Mouse (Mus musculus): ENCODE measurements around the gene Mrps7.

- no peak for TF ChIP-seq CTCF (IDR thresholded peaks at IDR 0.05; ENCODE audit: insufficient read depth, low read depth, low read length)
- no peak for TF ChIP-seq POLR2A (IDR thresholded peaks at IDR 0.05; ENCODE audit: insufficient read depth, low read depth, low read length)
Observed at GRCm38 (mm10) chr11:115612059-115612409, 8.3 kb downstream of the Mrps7 start.

Measured in olfactory bulb, adult 2 months (tissue).